Mouse (Mus musculus): ENCODE measurements around the gene Dmgdh. TPM values are rescaled to one million over a fixed set of nuclear protein-coding genes. Genes with fewer than 3 reads are reported as not detected.

Dmgdh gene
- polyA plus RNA-seq, 1 experiment from 2014 or later = not detected

GRCm38 (mm10) chr13:93762879-93763278 is 88.6 kb downstream of the Dmgdh start:
- no peaks in the 10 kb centered on the region for H3K27me3 ChIP-seq (ENCODE audit: poor library complexity, severe bottlenecking)
- no peak overlapping the region for H3K27ac ChIP-seq
- H3K36me3 ChIP-seq (replicated peaks) = no peaks in the 10 kb centered on the region
- 91% methylated on average over 3 of the region's 3 CpGs for WGBS
- H3K4me1 ChIP-seq = peaks cover 10% of the 10 kb centered on the region; the same call in 1 of the 2 replicates
- H3K4me3 ChIP-seq = no peak overlapping the region
- H3K9me3 ChIP-seq = no peaks in the 10 kb centered on the region
- no peak for DNase-seq (ENCODE audit: extremely low spot score, low spot score)

GRCm38 (mm10) chr13:93764321-93764973 is 90.2 kb downstream of the Dmgdh start:
- WGBS = 92% methylated on average over 13 of the region's 13 CpGs
- no peak overlapping the region for H3K27ac ChIP-seq
- H3K4me1 ChIP-seq = no peaks in the 10 kb centered on the region
- H3K9me3 ChIP-seq = no peaks in the 10 kb centered on the region
- peaks cover 4% of the 10 kb centered on the region; the same call in 1 of the 2 replicates for H3K27me3 ChIP-seq (ENCODE audit: poor library complexity, severe bottlenecking)
- H3K4me3 ChIP-seq = no peak overlapping the region
- DNase-seq (ENCODE audit: extremely low spot score, low spot score) = no peak
- H3K36me3 ChIP-seq (replicated peaks) = no peaks in the 10 kb centered on the region

DNA sequence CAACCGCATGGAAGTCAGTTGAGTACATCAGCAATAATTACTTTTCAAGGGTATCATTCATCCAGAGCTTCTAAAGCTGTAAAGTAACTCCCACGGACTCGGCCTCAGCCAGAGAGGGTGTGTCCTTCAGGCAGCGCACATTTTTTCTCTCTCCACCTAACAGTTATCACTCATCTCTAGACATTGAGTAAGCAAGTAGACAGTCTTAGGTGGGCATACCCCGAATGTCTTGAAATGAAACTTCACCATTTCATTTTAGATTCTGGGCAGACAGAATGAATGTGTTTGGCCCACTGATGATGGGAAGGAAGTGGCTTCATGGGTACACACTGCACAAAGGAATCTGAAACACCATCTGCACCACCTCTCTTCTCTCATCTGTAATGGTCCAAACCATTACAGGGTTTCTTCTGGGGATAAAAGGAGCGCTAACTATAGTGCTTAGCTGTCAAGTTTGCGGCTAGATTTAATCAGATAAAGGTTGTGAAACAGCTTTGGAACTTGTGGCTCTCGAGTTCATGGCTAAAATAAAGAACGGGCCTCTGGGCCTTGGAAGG is 96.9 kb downstream of the Dmgdh start:
- Histone ChIP-seq H3K4me3 (peak overlapping the region; percentile 62), H3K4me1 (peaks cover 19% of the 10 kb centered on the region), H3K27me3 (ENCODE audit: poor library complexity, severe bottlenecking) (peaks cover 39% of the 10 kb centered on the region), H3K36me3 (replicated peaks) (no peaks in the 10 kb centered on the region), H3K9me3 (no peaks in the 10 kb centered on the region), H3K27ac (peak overlapping the region; percentile 90)
- 45% methylated on average over 9 of the region's 9 CpGs for whole genome bisulfite sequencing
- no peak for DNase-seq (ENCODE audit: extremely low spot score, low spot score)

GRCm38 (mm10) chr13:93771588-93772278 is 97.5 kb downstream of the Dmgdh start, which contains the start of gene Arsb:
Gene Arsb, plus strand, starts transcription at chr13:93771630.
- H3K9me3 ChIP-seq = no peaks in the 10 kb centered on the region
- peaks cover 39% of the 10 kb centered on the region for H3K27me3 ChIP-seq (ENCODE audit: poor library complexity, severe bottlenecking)
- H3K27ac ChIP-seq = peak within 1 kb of the TSS; percentile 90
- no peaks in the 10 kb centered on the region for H3K36me3 ChIP-seq (replicated peaks)
- DNase-seq (ENCODE audit: extremely low spot score, low spot score) = peak; percentile 85
- under 1% methylated on average over 66 of the region's 66 CpGs for WGBS
- H3K4me1 ChIP-seq = peaks cover 19% of the 10 kb centered on the region
- peak within 1 kb of the TSS; percentile 62 for H3K4me3 ChIP-seq

DNA sequence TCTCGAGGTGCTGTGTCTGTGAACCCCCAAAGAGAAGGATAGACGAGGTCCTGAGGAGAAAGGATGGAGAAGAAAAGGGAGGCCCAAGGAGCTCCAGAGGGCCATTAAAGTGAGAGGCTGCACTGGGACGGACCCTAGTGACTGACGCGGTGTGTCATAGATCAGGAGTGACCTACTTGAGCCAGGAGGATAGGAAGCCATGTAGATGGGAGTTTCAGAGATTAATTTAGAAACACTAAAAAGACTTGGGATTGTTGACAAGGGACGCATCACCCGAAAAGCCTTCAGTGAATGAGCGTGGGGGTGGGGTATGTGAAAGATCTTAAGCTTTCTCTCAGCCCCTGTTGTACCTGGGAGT is 98.0 kb downstream of the Dmgdh start:
- peaks cover 19% of the 10 kb centered on the region for H3K4me1 ChIP-seq
- peaks cover 39% of the 10 kb centered on the region for H3K27me3 ChIP-seq (ENCODE audit: poor library complexity, severe bottlenecking)
- no peaks in the 10 kb centered on the region for H3K36me3 ChIP-seq (replicated peaks)
- no peaks in the 10 kb centered on the region for H3K9me3 ChIP-seq
- no peak for DNase-seq (ENCODE audit: extremely low spot score, low spot score)
- H3K27ac ChIP-seq = peak overlapping the region; percentile 90
- WGBS = 39% methylated on average over 8 of the region's 8 CpGs
- H3K4me3 ChIP-seq = peak overlapping the region; percentile 62

- H3K4me3 ChIP-seq = no peak overlapping the region
- no peaks in the 10 kb centered on the region for H3K36me3 ChIP-seq (replicated peaks)
- H3K27ac ChIP-seq = no peak overlapping the region
- H3K9me3 ChIP-seq = no peaks in the 10 kb centered on the region
- peaks cover 19% of the 10 kb centered on the region for H3K4me1 ChIP-seq
- 88% methylated on average over 7 of the region's 7 CpGs for WGBS
- no peak for DNase-seq (ENCODE audit: extremely low spot score, low spot score)
- H3K27me3 ChIP-seq (ENCODE audit: poor library complexity, severe bottlenecking) = peaks cover 39% of the 10 kb centered on the region
Observed at GRCm38 (mm10) chr13:93772861-93773260, 98.6 kb downstream of the Dmgdh start.

DNA sequence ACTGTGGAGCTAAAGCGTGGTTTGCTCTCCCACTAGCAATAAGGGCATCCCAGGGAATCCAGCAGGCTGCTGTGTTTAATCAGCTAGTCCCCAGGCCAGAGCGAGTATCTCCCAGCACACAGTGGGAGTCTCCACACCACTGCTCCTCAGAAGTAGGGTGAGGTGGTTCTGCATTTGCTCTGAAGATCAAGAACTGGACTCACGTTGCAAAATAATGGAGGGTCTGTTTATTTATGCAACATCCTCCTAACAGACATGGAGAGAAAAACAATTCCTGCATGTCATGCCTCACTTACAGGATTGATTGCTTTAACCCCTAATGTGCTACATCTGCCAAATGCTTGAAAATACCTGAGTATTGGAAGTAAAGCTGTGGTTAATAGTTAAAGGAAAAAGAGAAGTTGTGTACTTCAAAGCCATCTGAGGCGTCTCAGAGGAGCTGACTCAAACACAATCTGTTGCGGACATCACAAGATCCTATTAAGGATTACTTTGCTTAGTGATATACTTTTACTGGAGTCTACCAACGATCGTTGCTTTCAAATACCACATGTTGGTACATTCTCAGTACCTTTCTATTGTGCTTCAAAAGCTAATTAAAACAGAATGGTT is 99.6 kb downstream of the Dmgdh start:
- H3K36me3 ChIP-seq (replicated peaks) = no peaks in the 10 kb centered on the region
- no peak for DNase-seq (ENCODE audit: extremely low spot score, low spot score)
- WGBS = 80% methylated on average over 7 of the region's 7 CpGs
- H3K27me3 ChIP-seq (ENCODE audit: poor library complexity, severe bottlenecking) = peaks cover 39% of the 10 kb centered on the region
- H3K27ac ChIP-seq = no peak overlapping the region
- H3K4me3 ChIP-seq = no peak overlapping the region
- no peaks in the 10 kb centered on the region for H3K9me3 ChIP-seq
- H3K4me1 ChIP-seq = peaks cover 19% of the 10 kb centered on the region

GRCm38 (mm10) chr13:93782823-93783222 is 108.6 kb downstream of the Dmgdh start:
- H3K27me3 ChIP-seq (ENCODE audit: poor library complexity, severe bottlenecking) = no peaks in the 10 kb centered on the region

GRCm38 (mm10) chr13:93785329-93785728 is 111.1 kb downstream of the Dmgdh start:
- H3K4me3 ChIP-seq = no peak overlapping the region
- peaks cover 3% of the 10 kb centered on the region; the same call in 1 of the 2 replicates for H3K9me3 ChIP-seq
- H3K36me3 ChIP-seq (replicated peaks) = no peaks in the 10 kb centered on the region
- no peaks in the 10 kb centered on the region for H3K27me3 ChIP-seq (ENCODE audit: poor library complexity, severe bottlenecking)
- WGBS = 85% methylated on average over 3 of the region's 3 CpGs
- H3K4me1 ChIP-seq = no peaks in the 10 kb centered on the region
- no peak overlapping the region for H3K27ac ChIP-seq
- no peak for DNase-seq (ENCODE audit: extremely low spot score, low spot score)

More at GRCm38 (mm10) chr13:93782823-93783222, 108.6 kb downstream of the Dmgdh start:
- H3K36me3 ChIP-seq (replicated peaks) = no peaks in the 10 kb centered on the region
- 89% methylated on average over 5 of the region's 5 CpGs for WGBS
- no peaks in the 10 kb centered on the region for H3K4me1 ChIP-seq
- peaks cover 3% of the 10 kb centered on the region; the same call in 1 of the 2 replicates for H3K9me3 ChIP-seq
- DNase-seq (ENCODE audit: extremely low spot score, low spot score) = no peak
- no peak overlapping the region for H3K4me3 ChIP-seq
- no peak overlapping the region for H3K27ac ChIP-seq

DNA sequence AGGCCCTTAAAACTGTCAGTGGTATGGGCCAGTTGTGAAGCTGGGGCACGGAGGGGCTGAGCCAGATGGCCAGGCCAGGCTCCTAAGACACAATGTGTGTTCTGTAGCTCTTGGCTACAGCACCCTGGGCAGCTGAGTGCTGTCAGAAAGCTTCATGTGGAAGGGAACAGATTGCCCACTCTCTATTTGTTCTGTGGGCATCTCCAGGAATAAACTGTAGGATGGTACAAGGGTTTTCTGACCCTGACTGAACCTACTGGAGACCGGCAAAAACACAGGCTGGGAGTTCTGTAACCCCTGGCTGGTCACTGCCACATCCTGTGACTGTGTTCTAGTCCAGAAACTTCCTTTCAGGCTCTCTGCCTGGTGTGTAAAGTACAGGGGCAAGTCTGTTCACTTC is 111.8 kb downstream of the Dmgdh start:
- H3K4me1 ChIP-seq = no peaks in the 10 kb centered on the region
- H3K36me3 ChIP-seq (replicated peaks) = no peaks in the 10 kb centered on the region
- WGBS = 85% methylated on average over 2 of the region's 2 CpGs
- H3K27ac ChIP-seq = no peak overlapping the region
- H3K4me3 ChIP-seq = no peak overlapping the region
- no peaks in the 10 kb centered on the region for H3K27me3 ChIP-seq (ENCODE audit: poor library complexity, severe bottlenecking)
- peaks cover 3% of the 10 kb centered on the region; the same call in 1 of the 2 replicates for H3K9me3 ChIP-seq
- no peak for DNase-seq (ENCODE audit: extremely low spot score, low spot score)

- H3K9me3 ChIP-seq = no peaks in the 10 kb centered on the region
- no peak overlapping the region for H3K4me3 ChIP-seq
- H3K27ac ChIP-seq = no peak overlapping the region
- no peak for DNase-seq (ENCODE audit: extremely low spot score, low spot score)
- WGBS = 86% methylated on average over 8 of the region's 8 CpGs
- H3K4me1 ChIP-seq = no peaks in the 10 kb centered on the region
- no peaks in the 10 kb centered on the region for H3K36me3 ChIP-seq (replicated peaks)
- no peaks in the 10 kb centered on the region for H3K27me3 ChIP-seq (ENCODE audit: poor library complexity, severe bottlenecking)
Observed at GRCm38 (mm10) chr13:93787647-93788046, 113.4 kb downstream of the Dmgdh start.

DNA sequence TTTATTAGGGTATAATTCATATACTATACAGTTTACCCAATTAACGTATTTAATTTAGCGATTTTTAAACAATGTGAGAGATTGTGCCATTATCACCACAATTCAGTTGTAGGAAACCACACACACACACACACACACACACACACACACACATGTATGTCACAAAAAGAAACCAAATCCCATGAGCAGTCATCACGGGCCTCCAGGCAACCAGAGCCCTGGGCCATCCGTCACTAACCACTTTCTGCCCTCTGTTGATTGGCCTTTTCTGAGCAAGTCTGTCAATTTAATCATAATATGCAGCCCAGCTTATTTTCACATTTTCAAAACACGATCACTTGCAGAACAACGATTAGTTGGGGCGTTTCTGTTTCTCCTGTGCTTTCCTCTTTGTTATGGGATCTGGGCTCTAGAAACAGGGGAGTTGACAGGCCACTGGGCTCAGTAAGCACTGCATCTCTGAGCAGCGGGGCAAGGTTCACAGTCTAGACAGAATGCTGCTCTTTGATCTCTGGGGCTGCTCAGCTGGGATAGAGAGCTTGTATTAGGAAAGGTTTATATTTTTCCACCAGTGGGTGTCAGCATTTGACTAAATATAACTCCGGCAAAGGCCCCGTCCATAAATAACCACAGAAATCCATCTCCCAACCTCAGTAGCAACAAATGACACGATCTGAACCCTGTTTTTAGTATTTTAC is 118.9 kb downstream of the Dmgdh start:
- Histone ChIP-seq H3K27me3 (ENCODE audit: poor library complexity, severe bottlenecking) (no peaks in the 10 kb centered on the region), H3K27ac (no peak overlapping the region), H3K4me1 (0 out of 2 replicates have a peak, but pooled peaks cover 3% of the 10 kb centered on the region), H3K9me3 (peaks cover 1% of the 10 kb centered on the region; the same call in 1 of the 2 replicates), H3K36me3 (replicated peaks) (0 out of 2 replicates have a peak, but pooled peaks cover under 1% of the 10 kb centered on the region), H3K4me3 (no peak overlapping the region)
- 66% methylated on average over 11 of the region's 11 CpGs for WGBS
- DNase-seq (ENCODE audit: extremely low spot score, low spot score) = peak; percentile 53
